Mouse (Mus musculus) hindbrain, embryonic 10.5 days (tissue): ENCODE measurements around the gene Fcrlb. TPM values are rescaled to one million over a fixed set of nuclear protein-coding genes. Genes with fewer than 3 reads are reported as not detected.

Experiments
- DNase-seq: peaks from one replicate; pipeline ENCODE4 v3.0.0-alpha.2; 2017; ENCODE audit warnings: low spot score
- H3K27ac ChIP-seq: fragments of 300-500 bp; sonication (generic); 2 replicates; pipeline ENCODE4 v1.5.1; 2016; ENCODE audit warnings: mild to moderate bottlenecking, moderate library complexity
- H3K27me3 ChIP-seq: fragments of 300-500 bp; sonication (generic); 2 replicates; pipeline ENCODE4 v1.6.1; 2016; ENCODE audit warnings: mild to moderate bottlenecking; ENCODE audit not compliant: poor library complexity, insufficient read depth, severe bottlenecking
- H3K36me3 ChIP-seq: fragments of 300-500 bp; sonication (generic); 2 replicates; pipeline ENCODE4 v1.6.1; 2016; ENCODE audit warnings: mild to moderate bottlenecking, moderate library complexity
- H3K4me1 ChIP-seq: fragments of 300-500 bp; sonication (generic); replicated peaks from 2 replicates; pipeline ENCODE4 v1.6.1; 2016; ENCODE audit warnings: mild to moderate bottlenecking
- H3K4me3 ChIP-seq: fragments of 300-500 bp; sonication (generic); 2 replicates; pipeline ENCODE4 v1.5.1; 2016; ENCODE audit warnings: mild to moderate bottlenecking, moderate library complexity
- H3K9me3 ChIP-seq: fragments of 300-500 bp; sonication (generic); 2 replicates; pipeline ENCODE4 v1.6.1; 2016; ENCODE audit warnings: mild to moderate bottlenecking, moderate library complexity
- WGBS: fragments of 180-500 bp; shearing (Covaris S2); methylation state at CpG from one replicate; pipeline ENCODE4 v1.1.7; 2016; 5-methylcytosine and 5-hydroxymethylcytosine counted together
- polyA plus RNA-seq: library from polyadenylated mRNA; unstranded; fragments of >200 nt; fragmentation: Nextera tagmentation; extraction: Ambion mirVana; gene quantifications from 2 replicates; pipeline ENCODE4 v1.2.1, GENCODE M21; 2016

The Fcrlb gene
- polyA plus RNA-seq, 1 experiment from 2014 or later: not detected

- peak; percentile 84 for DNase-seq
- H3K36me3 ChIP-seq: no peaks in the 10 kb centered on the region
- peaks cover 49% of the 10 kb centered on the region for H3K27me3 ChIP-seq
- H3K4me1 ChIP-seq: no peaks in the 10 kb centered on the region; the same call in 1 of the 2 replicates
- no peak overlapping the region for H3K27ac ChIP-seq
- H3K9me3 ChIP-seq: no peaks in the 10 kb centered on the region
- WGBS: 35% methylated on average over 10 of the region's 10 CpGs
- peak overlapping the region; percentile 33; the same call in 1 of the 2 replicates for H3K4me3 ChIP-seq
Observed at GRCm38 (mm10) chr1:170901536-170902238, 11.1 kb downstream of the Fcrlb start.

- H3K4me3 ChIP-seq: no peak overlapping the region
- peaks cover 41% of the 10 kb centered on the region for H3K27me3 ChIP-seq
- H3K27ac ChIP-seq: no peak overlapping the region
- H3K4me1 ChIP-seq: no peaks in the 10 kb centered on the region; the same call in 1 of the 2 replicates
- no peaks in the 10 kb centered on the region for H3K36me3 ChIP-seq
- peak; percentile 6 for DNase-seq
- 38% methylated on average over 10 of the region's 10 CpGs for WGBS
- no peaks in the 10 kb centered on the region for H3K9me3 ChIP-seq
Observed at GRCm38 (mm10) chr1:170900799-170901467, 11.8 kb downstream of the Fcrlb start.

GRCm38 (mm10) chr1:170898413-170899075 lies 14.2 kb downstream of the Fcrlb start:
- 80% methylated on average over 16 of the region's 16 CpGs for WGBS
- no peak for DNase-seq
- Histone ChIP-seq H3K36me3 (no peaks in the 10 kb centered on the region), H3K27ac (no peak overlapping the region), H3K9me3 (no peaks in the 10 kb centered on the region), H3K27me3 (peaks cover 18% of the 10 kb centered on the region), H3K4me3 (no peak overlapping the region), H3K4me1 (no peaks in the 10 kb centered on the region; the same call in 1 of the 2 replicates)

- Histone ChIP-seq H3K4me3 (no peak overlapping the region), H3K9me3 (no peaks in the 10 kb centered on the region), H3K36me3 (no peaks in the 10 kb centered on the region), H3K27me3 (peaks cover under 1% of the 10 kb centered on the region; the same call in 1 of the 2 replicates), H3K27ac (no peak overlapping the region), H3K4me1 (no peaks in the 10 kb centered on the region; the same call in 1 of the 2 replicates)
- WGBS: 85% methylated on average over 5 of the region's 5 CpGs
- DNase-seq: no peak
Observed at GRCm38 (mm10) chr1:170896651-170897281, 16.0 kb downstream of the Fcrlb start.

- Histone ChIP-seq H3K27ac (no peak overlapping the region), H3K36me3 (no peaks in the 10 kb centered on the region), H3K27me3 (no peaks in the 10 kb centered on the region), H3K4me3 (no peak overlapping the region), H3K9me3 (no peaks in the 10 kb centered on the region), H3K4me1 (no peaks in the 10 kb centered on the region)
- 68% methylated on average over 9 of the region's 9 CpGs for WGBS
- no peak for DNase-seq
Observed at GRCm38 (mm10) chr1:170894603-170895602, 17.8 kb downstream of the Fcrlb start.

GRCm38 (mm10) chr1:170892279-170892678 lies 20.5 kb downstream of the Fcrlb start:
- no peak for DNase-seq
- H3K4me1 ChIP-seq: peaks cover 8% of the 10 kb centered on the region
- H3K4me3 ChIP-seq: no peak overlapping the region
- H3K9me3 ChIP-seq: no peaks in the 10 kb centered on the region
- no peaks in the 10 kb centered on the region for H3K36me3 ChIP-seq
- WGBS: 51% methylated on average over 1 of the region's 1 CpGs
- no peak overlapping the region for H3K27ac ChIP-seq
- no peaks in the 10 kb centered on the region for H3K27me3 ChIP-seq

GRCm38 (mm10) chr1:170891646-170892045 lies 21.1 kb downstream of the Fcrlb start:
- Histone ChIP-seq H3K4me1 (peaks cover 8% of the 10 kb centered on the region), H3K4me3 (no peak overlapping the region), H3K27me3 (no peaks in the 10 kb centered on the region), H3K27ac (no peak overlapping the region), H3K36me3 (no peaks in the 10 kb centered on the region), H3K9me3 (no peaks in the 10 kb centered on the region)
- WGBS: 75% methylated on average over 2 of the region's 2 CpGs
- no peak for DNase-seq

- no peak for DNase-seq
- Histone ChIP-seq H3K36me3 (no peaks in the 10 kb centered on the region), H3K4me1 (peaks cover 19% of the 10 kb centered on the region), H3K4me3 (no peak overlapping the region), H3K27ac (no peak overlapping the region), H3K9me3 (no peaks in the 10 kb centered on the region), H3K27me3 (no peaks in the 10 kb centered on the region)
- WGBS: 72% methylated on average over 4 of the region's 4 CpGs
Observed at GRCm38 (mm10) chr1:170889310-170889709, 23.4 kb downstream of the Fcrlb start.

- WGBS: 63% methylated on average over 6 of the region's 6 CpGs
Observed at GRCm38 (mm10) chr1:170886044-170886458, 26.7 kb downstream of the Fcrlb start.

GRCm38 (mm10) chr1:170884978-170885561 lies 27.7 kb downstream of the Fcrlb start, which contains the start of the genes Gm26620 and Dusp12:
Gene Gm26620 (plus strand): TSS chr1:170885065.
Gene Dusp12 (minus strand): TSS chr1:170885540.
- under 1% methylated on average over 46 of the region's 46 CpGs for WGBS
- peak within 1 kb of the TSS; percentile 92 for H3K27ac ChIP-seq
- no peaks in the 10 kb centered on the region for H3K9me3 ChIP-seq
- no peaks in the 10 kb centered on the region for H3K27me3 ChIP-seq
- peak within 1 kb of the TSS; percentile 90 for H3K4me3 ChIP-seq
- peaks cover 22% of the 10 kb centered on the region for H3K36me3 ChIP-seq
- peaks cover 29% of the 10 kb centered on the region for H3K4me1 ChIP-seq
- DNase-seq: peak; percentile 89

More at GRCm38 (mm10) chr1:170886044-170886458, 26.7 kb downstream of the Fcrlb start:
- Histone ChIP-seq H3K27me3 (no peaks in the 10 kb centered on the region), H3K27ac (no peak overlapping the region), H3K9me3 (no peaks in the 10 kb centered on the region), H3K36me3 (peaks cover 13% of the 10 kb centered on the region), H3K4me3 (no peak overlapping the region), H3K4me1 (peaks cover 29% of the 10 kb centered on the region)
- no peak for DNase-seq

- Histone ChIP-seq H3K27me3 (no peaks in the 10 kb centered on the region), H3K27ac (peak overlapping the region; percentile 92), H3K4me3 (peak overlapping the region; percentile 90), H3K9me3 (no peaks in the 10 kb centered on the region), H3K4me1 (peaks cover 24% of the 10 kb centered on the region), H3K36me3 (peaks cover 29% of the 10 kb centered on the region)
- DNase-seq: no peak
- WGBS: 36% methylated on average over 8 of the region's 8 CpGs
Observed at GRCm38 (mm10) chr1:170884390-170884789, 28.4 kb downstream of the Fcrlb start.
